Mouse (Mus musculus) G1E (cell line): Measurements from ENCODE around the gene Ntsr2.

Source experiments
- CTCF ChIP-seq: IDR thresholded peaks from 2 replicates; pipeline ENCODE4 v1.5.1; 2012; ENCODE audit warnings: low read depth, low read length, inconsistent platforms, mixed read lengths
- GATA1 ChIP-seq: IDR thresholded peaks from 2 replicates; pipeline ENCODE4 v1.6.1; 2012; ENCODE audit warnings: borderline replicate concordance, low read length, inconsistent platforms, mixed read lengths
- TAL1 ChIP-seq: conservative IDR thresholded peaks from 2 replicates; pipeline ENCODE4 v1.6.1; 2012; ENCODE audit warnings: low read depth, low read length, inconsistent platforms, mixed read lengths

GRCm38 (mm10) chr12:16643508-16644345 is 9.5 kb upstream of the Ntsr2 start:
- no peak for TF ChIP-seq CTCF
- no peak for TF ChIP-seq TAL1
- TF ChIP-seq GATA1, result no peak
